Mouse (Mus musculus): ENCODE data around the gene Igfals.

The Igfals gene

DNA sequence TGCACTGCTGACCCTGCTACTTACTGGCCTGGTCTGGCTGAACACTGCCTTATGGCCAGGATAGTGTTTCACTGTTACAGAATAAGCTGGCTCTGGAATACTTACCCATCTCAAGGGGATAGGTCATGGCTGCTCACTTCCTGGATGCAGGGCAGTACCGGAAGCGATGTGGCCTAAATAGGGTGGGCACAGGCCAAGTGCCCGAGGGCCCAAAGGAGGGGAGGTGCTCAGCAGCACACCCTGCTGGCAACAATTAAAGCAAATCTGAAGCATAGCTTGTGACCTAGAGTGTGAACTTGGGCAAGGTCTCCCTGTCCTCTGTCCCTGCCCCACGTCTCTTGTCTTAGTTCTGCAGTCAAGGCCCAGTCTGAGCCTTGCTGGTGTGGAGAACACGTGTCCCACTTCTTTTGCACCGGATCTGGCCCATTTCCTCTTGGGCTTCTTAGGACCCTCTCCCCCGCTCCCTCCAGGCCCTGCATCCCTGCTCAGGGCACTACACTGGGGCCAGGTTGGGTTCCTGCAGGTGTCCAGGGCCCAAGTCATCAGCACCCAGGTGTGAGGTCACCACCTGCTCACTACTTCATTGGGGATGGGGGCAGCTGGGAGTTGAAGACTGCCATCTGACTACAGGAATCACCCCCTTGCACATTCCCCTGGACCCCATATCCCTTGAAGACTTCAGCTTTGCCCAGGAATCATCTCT lies 16.1 kb downstream of the Igfals start:
- Histone ChIP-seq H3K36me3 (ENCODE audit: control insufficient read depth, insufficient read depth, low read length, poor library complexity, severe bottlenecking) (peaks cover 9% of the 10 kb centered on the region), H3K27me3 (ENCODE audit: control insufficient read depth, insufficient read depth, low read length, poor library complexity, severe bottlenecking) (no peaks in the 10 kb centered on the region)
- peak; percentile 60 for DNase-seq (ENCODE audit: low read depth, low spot score)

GRCm38 (mm10) chr17:24884391-24884790 lies 18.6 kb downstream of the Igfals start:
- peaks cover 9% of the 10 kb centered on the region for H3K36me3 ChIP-seq (ENCODE audit: control insufficient read depth, insufficient read depth, low read length, poor library complexity, severe bottlenecking)
- no peak for DNase-seq (ENCODE audit: low read depth, low spot score)
- no peaks in the 10 kb centered on the region for H3K27me3 ChIP-seq (ENCODE audit: control insufficient read depth, insufficient read depth, low read length, poor library complexity, severe bottlenecking)

- DNase-seq (ENCODE audit: low read depth, low spot score), result no peak
- Histone ChIP-seq H3K27me3 (ENCODE audit: control insufficient read depth, insufficient read depth, low read length, poor library complexity, severe bottlenecking) (no peaks in the 10 kb centered on the region), H3K36me3 (ENCODE audit: control insufficient read depth, insufficient read depth, low read length, poor library complexity, severe bottlenecking) (peaks cover 9% of the 10 kb centered on the region)
Observed at GRCm38 (mm10) chr17:24885356-24886133, 19.7 kb downstream of the Igfals start.

DNA sequence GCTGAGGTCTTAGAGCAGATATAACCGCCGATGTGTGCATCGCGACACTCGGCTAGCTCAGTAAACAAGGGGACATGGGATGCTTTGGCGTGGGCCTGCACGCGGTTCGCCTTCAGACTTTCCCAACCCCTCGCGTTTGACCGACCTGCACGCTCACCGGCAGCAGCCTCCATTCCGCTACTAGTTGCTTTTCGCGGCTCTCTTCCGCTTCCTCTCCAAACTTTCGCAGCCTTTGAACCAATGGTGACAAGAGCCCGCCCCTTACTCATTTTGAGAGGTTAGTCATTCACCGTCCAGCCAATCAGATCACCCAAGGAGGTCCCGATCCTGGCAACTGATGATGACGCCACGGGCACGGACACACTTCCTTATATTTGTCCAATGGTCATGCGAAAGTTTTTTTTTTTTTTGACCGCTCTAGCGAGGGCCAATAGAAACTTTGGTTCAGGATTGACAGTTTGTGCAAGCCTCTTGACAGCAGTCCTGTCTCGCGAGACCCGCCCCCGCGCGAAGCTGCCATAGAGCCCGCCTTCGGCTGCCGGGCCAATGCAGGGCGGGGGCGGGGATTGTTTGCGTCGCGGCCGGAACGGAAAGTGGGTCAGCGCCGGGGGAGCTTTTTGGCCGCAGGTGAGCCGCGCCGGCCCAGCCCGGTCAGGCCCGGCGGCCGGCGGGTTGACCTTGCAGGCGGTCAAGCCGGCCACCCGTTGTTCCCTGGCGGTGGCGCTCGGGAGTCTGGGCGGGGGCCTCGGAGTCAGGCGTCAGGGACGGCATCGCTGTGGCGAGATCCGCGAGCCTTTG lies 20.5 kb downstream of the Igfals start, which contains the start of the genes Nubp2 and Spsb3:
TSS of gene Nubp2 (minus strand) at position 216 of the 798 bp plus-strand sequence.
TSS of gene Spsb3 (plus strand) at position 510 of the 798 bp plus-strand sequence.
- no peaks in the 10 kb centered on the region for H3K27me3 ChIP-seq (ENCODE audit: control insufficient read depth, insufficient read depth, low read length, poor library complexity, severe bottlenecking)
- peaks cover 9% of the 10 kb centered on the region for H3K36me3 ChIP-seq (ENCODE audit: control insufficient read depth, insufficient read depth, low read length, poor library complexity, severe bottlenecking)
- peak; percentile 99 for DNase-seq (ENCODE audit: low read depth, low spot score)

- DNase-seq (ENCODE audit: low read depth, low spot score), result peak; percentile 18
Observed at GRCm38 (mm10) chr17:24886932-24887271, 21.1 kb downstream of the Igfals start.

GRCm38 (mm10) chr17:24887291-24888080 lies 21.7 kb downstream of the Igfals start:
- peaks cover 9% of the 10 kb centered on the region for H3K36me3 ChIP-seq (ENCODE audit: control insufficient read depth, insufficient read depth, low read length, poor library complexity, severe bottlenecking)
- peak; percentile 19 for DNase-seq (ENCODE audit: low read depth, low spot score)
- H3K27me3 ChIP-seq (ENCODE audit: control insufficient read depth, insufficient read depth, low read length, poor library complexity, severe bottlenecking), result no peaks in the 10 kb centered on the region

More at GRCm38 (mm10) chr17:24886932-24887271, 21.1 kb downstream of the Igfals start:
- Histone ChIP-seq H3K27me3 (ENCODE audit: control insufficient read depth, insufficient read depth, low read length, poor library complexity, severe bottlenecking) (no peaks in the 10 kb centered on the region), H3K36me3 (ENCODE audit: control insufficient read depth, insufficient read depth, low read length, poor library complexity, severe bottlenecking) (peaks cover 9% of the 10 kb centered on the region)

- no peak for DNase-seq (ENCODE audit: low read depth, low spot score)
- Histone ChIP-seq H3K36me3 (ENCODE audit: control insufficient read depth, insufficient read depth, low read length, poor library complexity, severe bottlenecking) (peaks cover 2% of the 10 kb centered on the region), H3K27me3 (ENCODE audit: control insufficient read depth, insufficient read depth, low read length, poor library complexity, severe bottlenecking) (no peaks in the 10 kb centered on the region)
Observed at GRCm38 (mm10) chr17:24888862-24889261, 23.1 kb downstream of the Igfals start.

DNA sequence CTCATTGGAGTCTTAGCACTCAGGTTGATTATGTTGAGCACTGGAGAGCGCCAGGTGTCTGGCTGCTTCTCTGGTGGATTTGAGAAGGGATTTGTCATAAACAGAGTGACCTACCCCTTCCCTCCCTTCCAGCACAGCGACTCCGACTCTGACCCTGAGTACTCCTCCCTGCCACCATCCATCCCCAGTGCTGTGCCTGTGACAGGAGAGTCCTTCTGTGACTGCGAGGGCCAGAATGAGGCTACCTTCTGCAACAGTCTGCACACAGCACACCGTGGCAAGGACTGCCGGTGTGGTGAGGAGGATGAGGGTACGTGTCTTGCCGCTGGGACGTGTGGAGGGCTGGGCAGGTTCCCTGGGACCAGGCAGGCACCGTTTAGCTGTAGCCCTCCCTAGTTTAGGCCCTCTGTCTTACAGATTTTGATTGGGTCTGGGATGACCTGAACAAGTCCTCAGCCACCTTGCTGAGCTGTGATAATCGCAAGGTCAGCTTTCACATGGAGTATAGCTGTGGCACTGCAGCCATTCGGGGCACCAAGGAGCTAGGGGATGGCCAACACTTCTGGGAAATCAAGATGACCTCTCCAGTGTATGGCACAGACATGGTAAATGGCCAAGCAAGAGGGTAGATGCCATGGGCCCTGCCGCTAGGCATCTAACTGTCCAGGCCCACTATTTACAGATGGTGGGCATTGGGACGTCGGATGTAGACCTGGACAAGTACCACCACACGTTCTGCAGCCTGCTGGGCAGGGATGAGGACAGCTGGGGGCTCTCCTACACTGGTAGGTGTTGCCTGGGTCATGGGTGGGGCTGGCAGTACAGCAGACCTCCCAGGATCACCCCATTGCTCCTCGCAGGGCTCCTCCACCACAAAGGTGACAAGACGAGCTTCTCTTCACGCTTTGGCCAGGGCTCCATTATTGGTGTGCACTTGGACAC lies 24.6 kb downstream of the Igfals start:
- H3K27me3 ChIP-seq (ENCODE audit: control insufficient read depth, insufficient read depth, low read length, poor library complexity, severe bottlenecking), result no peaks in the 10 kb centered on the region
- H3K36me3 ChIP-seq (ENCODE audit: control insufficient read depth, insufficient read depth, low read length, poor library complexity, severe bottlenecking), result peaks cover 2% of the 10 kb centered on the region
- DNase-seq (ENCODE audit: low read depth, low spot score), result no peak

DNA sequence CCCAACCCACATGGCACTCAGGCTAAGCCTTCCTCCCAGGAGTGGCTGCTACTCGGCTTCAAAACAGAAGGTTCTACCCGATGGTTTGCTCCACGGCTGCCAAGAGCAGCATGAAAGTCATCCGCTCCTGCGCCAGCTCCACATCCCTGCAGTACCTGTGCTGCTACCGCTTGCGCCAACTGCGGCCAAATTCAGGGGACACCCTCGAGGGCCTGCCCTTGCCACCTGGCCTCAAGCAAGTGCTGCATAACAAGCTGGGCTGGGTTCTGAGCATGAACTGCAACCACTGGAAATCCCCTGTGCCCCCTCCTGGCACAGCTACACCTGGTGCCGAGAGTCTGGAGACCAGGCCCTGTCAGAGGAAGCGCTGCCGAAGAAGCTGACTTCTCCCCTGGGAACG lies 25.5 kb downstream of the Igfals start:
- DNase-seq (ENCODE audit: low read depth, low spot score), result no peak
- Histone ChIP-seq H3K27me3 (ENCODE audit: control insufficient read depth, insufficient read depth, low read length, poor library complexity, severe bottlenecking) (no peaks in the 10 kb centered on the region), H3K36me3 (ENCODE audit: control insufficient read depth, insufficient read depth, low read length, poor library complexity, severe bottlenecking) (peaks cover 2% of the 10 kb centered on the region)

- no peaks in the 10 kb centered on the region for H3K27me3 ChIP-seq (ENCODE audit: control insufficient read depth, insufficient read depth, low read length, poor library complexity, severe bottlenecking)
- DNase-seq (ENCODE audit: low read depth, low spot score), result no peak
- peaks cover 2% of the 10 kb centered on the region for H3K36me3 ChIP-seq (ENCODE audit: control insufficient read depth, insufficient read depth, low read length, poor library complexity, severe bottlenecking)
Observed at GRCm38 (mm10) chr17:24892785-24893184, 27.0 kb downstream of the Igfals start.

- DNase-seq (ENCODE audit: low read depth, low spot score), result no peak
- Histone ChIP-seq H3K27me3 (ENCODE audit: control insufficient read depth, insufficient read depth, low read length, poor library complexity, severe bottlenecking) (no peaks in the 10 kb centered on the region), H3K36me3 (ENCODE audit: control insufficient read depth, insufficient read depth, low read length, poor library complexity, severe bottlenecking) (peaks cover 2% of the 10 kb centered on the region)
Observed at GRCm38 (mm10) chr17:24893276-24893675, 27.5 kb downstream of the Igfals start.

GRCm38 (mm10) chr17:24894061-24894994 lies 28.5 kb downstream of the Igfals start:
- Histone ChIP-seq H3K27me3 (ENCODE audit: control insufficient read depth, insufficient read depth, low read length, poor library complexity, severe bottlenecking) (no peaks in the 10 kb centered on the region), H3K36me3 (ENCODE audit: control insufficient read depth, insufficient read depth, low read length, poor library complexity, severe bottlenecking) (peaks cover 2% of the 10 kb centered on the region)
- no peak for DNase-seq (ENCODE audit: low read depth, low spot score)
